Mouse (Mus musculus) adrenal gland, postnatal 25 days (tissue): ENCODE measurements at regions not wholly inside any gene's neighbourhood (a gene's known extent, or its start where the extent isn't known, plus 50 kb on each side); places are given as distances from the start of the nearest gene placed in this dataset.

Source experiments
- DNase-seq: peaks from one replicate; pipeline ENCODE4 v3.0.0; 2021; ENCODE audit warnings: mixed read lengths

DNA sequence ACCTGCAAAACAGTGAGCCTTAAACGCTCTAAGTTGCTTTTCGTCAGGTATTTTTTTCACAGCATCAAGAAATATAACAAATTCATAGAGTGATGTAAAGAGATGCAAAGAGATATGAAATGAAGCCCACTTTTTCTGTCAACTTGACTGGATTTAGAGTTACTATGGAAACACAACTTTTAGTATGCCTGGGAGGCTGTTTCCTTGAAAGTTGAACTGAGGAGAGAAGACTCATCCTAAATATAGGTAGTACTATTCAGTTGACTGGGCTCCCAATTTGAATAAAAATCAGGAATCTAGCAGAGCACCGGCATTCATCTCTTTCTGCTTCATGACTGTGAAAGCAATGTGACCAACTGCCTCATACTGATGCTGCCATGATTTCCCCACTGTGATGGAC, 509.7 kb downstream of the Synb start:
- DNase-seq, result no peak

DNA sequence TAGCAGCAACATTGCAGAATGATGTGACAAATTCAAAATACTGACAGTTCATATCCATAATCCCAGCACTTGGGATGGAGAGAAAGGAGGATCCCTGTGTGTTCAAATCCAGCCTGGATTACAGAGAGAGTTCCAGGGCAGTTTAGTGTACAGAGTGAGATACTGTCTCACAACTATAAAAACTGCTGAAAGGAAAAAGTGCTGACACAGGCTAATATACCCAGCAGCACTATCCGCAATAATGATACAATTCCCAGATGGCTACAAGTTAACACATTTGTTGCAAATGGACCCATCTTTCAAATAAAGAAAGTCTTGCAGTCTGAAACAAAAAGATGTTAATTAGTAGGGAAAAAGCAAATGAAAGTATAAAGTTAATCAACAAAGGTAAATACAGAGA, 510.9 kb downstream of the Synb start:
- DNase-seq, result no peak

DNA sequence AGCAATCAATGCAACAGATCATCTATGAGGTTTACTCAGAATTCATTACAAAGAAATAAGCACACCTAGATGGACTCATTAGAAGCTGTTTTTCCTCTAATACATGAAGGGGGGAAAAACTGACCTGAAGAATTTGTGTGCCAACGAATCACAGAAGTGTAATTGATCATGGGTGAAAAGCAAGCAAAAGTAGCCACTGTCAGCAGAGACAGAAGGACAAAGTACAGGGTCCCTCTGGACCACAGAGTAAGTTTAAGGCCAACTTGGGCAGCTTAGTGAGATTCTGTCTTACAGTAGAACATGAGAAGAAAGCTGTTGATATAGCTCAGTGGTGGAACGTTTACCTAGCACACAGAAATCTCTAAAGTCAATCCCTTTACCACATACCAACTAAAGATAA, 523.7 kb downstream of the Synb start:
- no peak for DNase-seq

DNA sequence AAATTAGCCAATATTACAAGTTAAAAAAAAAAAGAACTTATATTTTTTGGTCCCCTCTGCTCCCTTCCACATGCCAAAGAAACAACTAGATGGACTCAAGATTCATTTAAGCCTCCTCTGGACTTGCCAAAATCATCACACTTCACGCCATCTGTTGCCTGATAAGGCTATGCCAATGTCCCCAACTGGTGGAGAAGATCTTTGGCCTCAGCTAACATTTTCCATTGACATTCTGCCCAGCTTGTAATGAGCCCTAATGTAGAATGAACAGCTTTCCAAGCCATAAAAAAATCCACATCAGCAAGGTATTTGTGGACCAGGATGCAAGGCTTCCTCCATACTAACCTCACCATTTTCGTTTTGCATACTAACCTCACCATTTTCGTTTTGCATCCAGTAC, 531.2 kb downstream of the Synb start:
- no peak for DNase-seq

DNA sequence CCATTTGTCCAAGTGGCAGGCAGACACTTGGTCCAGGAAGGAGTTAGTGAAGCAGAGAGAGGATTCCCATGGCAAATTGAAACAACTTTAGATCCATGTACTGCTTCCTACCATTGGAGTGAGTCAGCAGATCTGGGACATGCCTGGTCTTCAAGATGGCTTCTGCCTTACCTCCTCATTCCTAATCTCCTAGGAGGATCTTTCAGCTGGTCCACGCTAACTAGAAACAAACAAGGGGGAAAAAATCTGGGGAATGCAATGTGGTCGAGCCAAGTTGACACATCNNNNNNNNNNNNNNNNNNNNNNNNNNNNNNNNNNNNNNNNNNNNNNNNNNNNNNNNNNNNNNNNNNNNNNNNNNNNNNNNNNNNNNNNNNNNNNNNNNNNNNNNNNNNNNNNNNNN, 549.4 kb downstream of the Synb start:
- no peak for DNase-seq

DNA sequence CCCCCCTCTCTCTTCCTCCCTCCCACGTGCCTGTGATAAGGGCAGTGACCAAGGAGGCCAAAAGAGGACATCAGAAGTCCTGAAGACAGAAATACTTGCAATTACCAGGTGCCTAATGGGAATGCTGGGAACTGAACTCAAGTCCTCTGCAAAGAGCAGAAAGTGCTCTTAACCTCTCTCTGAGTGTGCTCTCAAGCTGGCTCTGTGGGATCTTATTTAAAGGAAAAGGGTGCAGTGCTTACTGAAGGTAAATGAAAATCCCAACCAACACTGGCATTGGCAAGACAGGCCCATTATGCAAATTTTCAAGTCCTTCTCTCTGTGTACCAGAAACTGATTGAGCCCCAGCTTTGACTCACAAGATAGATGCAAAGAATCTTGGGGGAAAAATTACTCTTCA, 555.6 kb downstream of the Synb start:
- no peak for DNase-seq

DNA sequence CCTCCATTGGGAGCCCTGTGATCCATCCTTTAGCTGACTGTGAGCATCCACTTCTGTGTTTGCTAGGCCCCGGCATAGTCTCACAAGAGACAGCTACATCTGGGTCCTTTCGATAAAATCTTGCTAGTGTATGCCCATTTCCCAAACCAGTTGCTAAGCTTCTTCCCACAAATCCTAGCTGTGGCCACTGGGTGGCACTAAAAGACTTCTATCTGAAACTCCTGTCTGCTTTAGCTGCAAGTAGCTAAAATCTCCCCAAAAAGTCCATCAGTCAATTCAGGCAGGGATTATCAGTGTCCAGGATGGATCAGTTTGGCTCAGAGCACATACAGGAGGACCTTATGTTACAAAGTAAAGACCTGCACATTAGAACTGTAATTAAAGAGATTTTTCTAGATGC, 558.3 kb downstream of the Synb start:
- DNase-seq, result peak; percentile 63

DNA sequence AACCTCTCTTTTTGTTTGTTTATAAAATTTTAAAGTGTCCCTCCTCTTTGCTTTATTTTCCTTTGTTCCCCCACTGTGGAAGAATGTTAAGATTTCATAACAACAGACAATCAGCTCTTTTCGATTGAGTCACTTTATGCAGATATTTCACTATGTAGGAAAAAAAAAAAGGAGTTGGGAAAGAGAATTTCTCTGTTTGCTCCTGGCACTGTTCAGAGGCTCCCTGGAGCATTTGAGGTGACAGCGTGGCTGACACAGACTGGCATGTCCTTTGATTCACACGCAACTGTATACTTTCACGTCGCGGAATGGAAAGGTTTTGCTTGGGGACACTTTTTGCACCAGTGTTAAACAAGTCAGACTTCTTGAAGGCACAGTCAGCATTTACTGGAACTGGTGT, 572.9 kb downstream of the Synb start:
- DNase-seq, result peak; percentile 2

DNA sequence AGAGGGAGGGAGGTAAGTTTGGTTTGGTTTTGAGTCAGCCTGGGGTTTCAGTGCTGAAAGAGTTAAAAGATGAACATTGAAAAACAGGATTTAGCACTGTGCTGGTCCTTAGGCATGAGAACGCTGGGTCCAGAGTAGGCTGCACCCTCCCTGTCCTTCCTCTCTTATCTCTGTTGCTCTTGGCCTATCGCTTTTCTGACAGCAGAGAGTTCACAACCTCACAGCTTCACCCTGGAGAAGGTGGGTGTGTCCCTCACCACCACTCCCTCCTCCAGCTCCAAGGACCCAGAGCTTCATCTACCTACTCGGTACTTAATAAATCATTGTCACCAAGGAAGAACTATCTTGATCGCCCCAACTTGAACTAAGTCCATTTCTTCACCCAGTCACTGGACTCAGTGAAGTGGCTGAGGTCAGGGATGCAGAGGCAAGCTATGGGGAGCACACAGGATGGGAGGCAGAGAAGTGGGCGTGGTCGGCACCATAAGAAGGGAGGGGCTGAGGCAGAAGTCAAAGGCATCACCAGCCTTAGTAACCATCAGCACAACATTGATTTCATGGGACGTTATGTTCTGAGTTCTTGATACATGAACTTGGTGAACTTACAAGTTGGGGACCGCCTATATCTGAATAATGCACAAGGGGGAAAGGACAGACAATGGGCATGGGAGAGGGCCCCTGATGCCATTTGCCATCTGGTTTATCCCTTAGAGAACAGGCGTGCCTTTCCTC, 574.5 kb downstream of the Synb start:
- no peak for DNase-seq

DNA sequence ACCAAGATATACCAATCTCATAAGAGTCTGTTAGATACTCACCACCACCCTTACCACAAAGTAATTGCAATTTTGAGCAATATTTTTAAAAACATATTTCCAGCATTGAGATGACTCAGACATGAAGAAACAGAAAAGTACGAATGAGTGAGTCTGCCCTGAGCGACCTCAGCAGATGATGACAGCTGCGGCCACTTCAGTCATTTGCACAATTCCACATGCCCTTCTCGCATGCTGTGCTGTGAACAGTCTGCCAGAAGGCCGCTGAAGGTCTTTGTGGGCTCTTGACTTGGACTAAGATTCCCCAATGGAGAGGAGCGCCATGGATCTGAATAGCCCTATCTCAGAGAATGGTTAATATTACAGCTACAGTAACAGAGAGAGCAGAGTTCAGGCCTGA, 575.3 kb downstream of the Synb start:
- peak; percentile 18 for DNase-seq
